Comparison of ENCODE assay signal across 18 mouse cellular contexts in the genomic region with DNA sequence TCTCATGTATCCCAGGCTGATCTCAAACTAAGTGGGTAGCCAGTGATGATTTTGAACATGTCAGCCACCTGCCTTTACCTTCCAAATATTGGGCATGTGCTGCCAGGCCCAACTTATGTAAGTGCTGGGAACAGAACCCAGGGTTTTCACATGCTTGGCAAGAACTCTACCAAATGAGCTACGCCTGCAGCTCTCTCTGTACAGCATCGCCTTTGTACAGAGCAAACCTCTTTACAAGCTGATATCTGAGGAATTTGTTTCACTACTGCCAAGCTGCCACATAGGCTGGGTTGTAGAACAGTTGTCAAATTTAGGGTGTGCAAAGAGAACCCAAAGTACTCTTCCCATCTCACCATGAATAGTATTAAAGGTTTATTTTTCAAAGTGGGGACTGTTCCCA.
A peak's percentile ranks its signal among the peaks of the same experiment; 100 is the strongest.
DNase-seq lines count a peak whose midpoint lies in the region; ATAC-seq and TF ChIP-seq lines count a peak whose summit lies in the region.
"Had no signal": no experiment of that assay in that cellular context is flagged by ENCODE, and none has a peak within 500 bp of the region (broad histone marks: within the 10 kb centered on the region; RNA-seq: fewer than 3 reads in every experiment).

No protein-coding gene starts in this region.

- H3K36me3 ChIP-seq in heart, adult 2 months (ENCODE audit: control insufficient read depth, insufficient read depth, low read length): no peaks in the 10 kb centered on the region; the same call in 1 of the 2 replicates
- H3K36me3 ChIP-seq in heart, embryonic 14.5 days (ENCODE audit: control insufficient read depth, insufficient read depth, low read length): peaks cover 13% of the 10 kb centered on the region
- no peaks in the 10 kb centered on the region; the same call in 1 of the 2 replicates for H3K36me3 ChIP-seq in stomach, postnatal 0 days (ENCODE audit: control insufficient read depth, insufficient read depth, low read length)
- H3K36me3 ChIP-seq: neural tube, embryonic 12.5 days; stomach, embryonic 15.5 days had no signal

- TF ChIP-seq EP300 in heart, adult 2 months (IDR thresholded peaks at IDR 0.05; ENCODE audit: insufficient read depth, low read depth, low read length): peak; percentile 71; the same call in 1 of the 2 replicates
- TF ChIP-seq EP300 in stomach, postnatal 0 days (optimal IDR thresholded peaks at IDR 0.05): no peak

- peaks cover 6% of the 10 kb centered on the region for H3K4me1 ChIP-seq in heart, adult 2 months (ENCODE audit: control insufficient read depth, insufficient read depth, low read length)
- H3K4me1 ChIP-seq in heart, embryonic 14.5 days (ENCODE audit: control insufficient read depth in 2 of 2, insufficient read depth in 2 of 2, low read length in 2 of 2): peaks cover 10 to 17% of the 10 kb centered on the region in 2 experiments
- H3K4me1 ChIP-seq in stomach, postnatal 0 days (replicated peaks; ENCODE audit: control insufficient read depth, insufficient read depth): no peaks in the 10 kb centered on the region
- H3K4me1 ChIP-seq: neural tube, embryonic 12.5 days; stomach, embryonic 15.5 days had no signal

- H3K9ac ChIP-seq in heart, adult 2 months (ENCODE audit: low read depth, low read length): no peak overlapping the region
- no peak overlapping the region for H3K9ac ChIP-seq in heart, embryonic 14.5 days (ENCODE audit: low read length)
- no peak overlapping the region for H3K9ac ChIP-seq in stomach, postnatal 0 days (ENCODE audit: low read length)
- H3K9ac ChIP-seq: embryonic facial prominence, embryonic 13.5 days; forebrain, embryonic 13.5 days; liver, embryonic 14.5 days; neural tube, embryonic 12.5 days; stomach, embryonic 15.5 days had no signal

- no peak overlapping the region for H3K4me3 ChIP-seq in heart, adult 2 months
- H3K4me3 ChIP-seq in heart, embryonic 14.5 days (ENCODE audit: control insufficient read depth in 1 of 2, insufficient read depth in 1 of 2, low read depth in 1 of 2, low read length in 2 of 2): no peak overlapping the region
- H3K4me3 ChIP-seq in stomach, postnatal 0 days (ENCODE audit: low read depth, low read length): no peak overlapping the region
- H3K4me3 ChIP-seq: embryonic facial prominence, embryonic 13.5 days; forebrain, embryonic 13.5 days; neural tube, embryonic 12.5 days; stomach, embryonic 15.5 days had no signal

- intact Hi-C loops in left cerebral cortex, postnatal 10 days (cut with DNase I): no loop called here
- intact Hi-C loops in heart, adult 2 months (cut with DNase I): no loop called here
- intact Hi-C loops in left cerebral cortex, postnatal 25 days (cut with DNase I): no loop called here

- no peak for TF ChIP-seq CTCF in heart, adult 2 months (IDR thresholded peaks at IDR 0.05)
- TF ChIP-seq CTCF in stomach, postnatal 0 days (IDR thresholded peaks at IDR 0.05; ENCODE audit: low read depth): no peak

- no peak for ATAC-seq in heart, embryonic 14.5 days (ENCODE audit: insufficient number of reproducible peaks, insufficient read depth, low FRiP score, low read depth)
- ATAC-seq in stomach, postnatal 0 days (ENCODE audit: low FRiP score, low TSS enrichment): no peak
- ATAC-seq: forebrain, embryonic 13.5 days; hindbrain, embryonic 16.5 days; midbrain, embryonic 16.5 days had no signal

- H3K9me3 ChIP-seq in heart, embryonic 14.5 days (ENCODE audit: control insufficient read depth, low read length): no peaks in the 10 kb centered on the region
- H3K9me3 ChIP-seq in stomach, postnatal 0 days (ENCODE audit: control insufficient read depth, low read length): no peaks in the 10 kb centered on the region
- H3K9me3 ChIP-seq: embryonic facial prominence, embryonic 13.5 days; forebrain, embryonic 13.5 days; neural tube, embryonic 12.5 days; stomach, embryonic 15.5 days had no signal

- DNase-seq in left cerebral cortex, adult 9 months (ENCODE audit: low spot score in 2 of 2): peak; percentile 30 to 44
- no peak for DNase-seq in left cerebral cortex, postnatal 10 days (ENCODE audit: extremely low spot score in 1 of 2, low spot score in 2 of 2)
- peak; percentile 33 to 69 for DNase-seq in heart, adult 2 months
- peak; percentile 18 to 57 for DNase-seq in left cerebral cortex, postnatal 25 days (ENCODE audit: low spot score in 2 of 2)
- DNase-seq in stomach, postnatal 0 days (ENCODE audit: low spot score): no peak
- DNase-seq in cerebellum, postnatal 14 days: no peak
- DNase-seq: cerebellum, postnatal 10 days; gastrocnemius, postnatal 14 days; kidney, adult 8-10 months had no signal

- no peak overlapping the region for H3K4me2 ChIP-seq in heart, embryonic 14.5 days (ENCODE audit: low read length)
- no peak overlapping the region for H3K4me2 ChIP-seq in stomach, postnatal 0 days (replicated peaks; ENCODE audit: low read depth)
- H3K4me2 ChIP-seq: embryonic facial prominence, embryonic 13.5 days; forebrain, embryonic 13.5 days; neural tube, embryonic 12.5 days; stomach, embryonic 15.5 days had no signal

- no peaks in the 10 kb centered on the region for H3K27me3 ChIP-seq in heart, adult 2 months (ENCODE audit: control insufficient read depth, insufficient read depth, low read length)
- H3K27me3 ChIP-seq in heart, embryonic 14.5 days (ENCODE audit: control insufficient read depth, insufficient read depth, low read length): no peaks in the 10 kb centered on the region
- no peaks in the 10 kb centered on the region for H3K27me3 ChIP-seq in stomach, postnatal 0 days (ENCODE audit: control insufficient read depth, insufficient read depth, low read length)
- H3K27me3 ChIP-seq: CH12.LX; embryonic facial prominence, embryonic 13.5 days; forebrain, embryonic 13.5 days; neural tube, embryonic 12.5 days; stomach, embryonic 15.5 days had no signal

- TF ChIP-seq POLR2A in heart, adult 2 months (IDR thresholded peaks at IDR 0.05; ENCODE audit: insufficient read depth, low read depth, low read length): no peak

- H3K79me2 ChIP-seq in heart, adult 2 months (replicated peaks; ENCODE audit: control insufficient read depth, insufficient read depth, low read length): no peaks in the 10 kb centered on the region

- 64% methylated on average over 2 of the region's 2 CpGs for WGBS in heart, adult 2 months
- 22% methylated on average over 2 of the region's 2 CpGs for WGBS in heart, embryonic 14.5 days
- WGBS in stomach, postnatal 0 days: 74% methylated on average over 2 of the region's 2 CpGs

- peak overlapping the region; percentile 40 for H3K27ac ChIP-seq in heart, adult 2 months
- H3K27ac ChIP-seq in heart, embryonic 14.5 days (replicated peaks in 1 of 2; ENCODE audit: control insufficient read depth in 1 of 2, insufficient read depth in 1 of 2, low read depth in 2 of 2, low read length in 2 of 2): peak overlapping the region; percentile 54 to 63; a peak in 3 of 4 replicates
- no peak overlapping the region for H3K27ac ChIP-seq in stomach, postnatal 0 days (replicated peaks)
- H3K27ac ChIP-seq: embryonic facial prominence, embryonic 13.5 days; forebrain, embryonic 13.5 days; liver, embryonic 14.5 days; neural tube, embryonic 12.5 days; stomach, embryonic 15.5 days had no signal

Comparison
In these comparisons a context has a peak if more than half of its experiments do, and no peak if none do; other contexts are left out.
1. DNase-seq: peak in left cerebral cortex, adult 9 months (2 of 2), heart, adult 2 months (2 of 2) and left cerebral cortex, postnatal 25 days (2 of 2); none in left cerebral cortex, postnatal 10 days (0 of 2), stomach, postnatal 0 days (single experiment) and cerebellum, postnatal 14 days (0 of 2).